Mouse (Mus musculus): ENCODE measurements around the gene Gm16181.

- TF ChIP-seq CTCF (IDR thresholded peaks at IDR 0.05; ENCODE audit: low read depth, low read length) = no peak
- TF ChIP-seq POLR2A (IDR thresholded peaks at IDR 0.05; ENCODE audit: extremely low read depth, insufficient read depth, low read length) = no peak
These were observed 4.8 kb downstream of the Gm16181 start for GRCm38 (mm10) chr17:35225456-35225855.
